Mouse (Mus musculus) right cerebral cortex, postnatal 14 days (tissue): ENCODE results near the gene Sept8.

Experiments
- DNase-seq: peaks from one replicate; pipeline ENCODE4 v3.0.0; 2022

The Sept8 gene

GRCm38 (mm10) chr11:53585510-53585909 lies 66.5 kb downstream of the Sept8 start:
- DNase-seq, result no peak

GRCm38 (mm10) chr11:53588279-53588678 lies 69.2 kb downstream of the Sept8 start:
- DNase-seq, result no peak

DNA sequence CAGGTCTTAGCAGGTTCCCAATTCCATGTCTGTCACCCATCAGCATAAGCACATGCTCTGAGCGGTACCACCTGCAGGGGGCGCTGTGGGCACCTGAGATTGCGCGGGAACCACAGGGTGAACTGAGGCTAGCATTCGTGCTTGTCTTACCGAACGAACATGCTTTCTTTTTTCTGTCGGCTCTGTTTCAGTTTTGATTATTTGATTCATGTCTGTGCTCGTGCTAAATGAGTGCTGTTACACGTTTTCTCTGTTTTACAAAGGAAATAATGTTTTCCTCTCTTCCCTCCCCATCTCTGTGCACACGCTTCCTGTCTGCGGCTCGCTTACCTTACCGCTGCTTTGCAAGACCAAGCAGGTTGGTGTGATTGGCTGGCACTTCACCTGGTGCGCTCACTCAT lies 71.3 kb downstream of the Sept8 start:
- DNase-seq, result peak; percentile 60

GRCm38 (mm10) chr11:53591116-53591515 lies 72.1 kb downstream of the Sept8 start:
- no peak for DNase-seq
